Comparison of ENCODE assay signal across 16 mouse cellular contexts in genomic region chr8:84760901-84761300, GRCm38 (mm10). TPM values are rescaled to one million over a fixed set of nuclear protein-coding genes. Genes with fewer than 3 reads are reported as not detected.
DNase-seq lines count a peak whose midpoint lies in the region; ATAC-seq and TF ChIP-seq lines count a peak whose summit lies in the region.
"Had no signal": no experiment of that assay in that cellular context is flagged by ENCODE, and none has a peak within 500 bp of the region (broad histone marks: within the 10 kb centered on the region; RNA-seq: fewer than 3 reads in every experiment).

No protein-coding gene starts in this region.

- H3K9ac ChIP-seq in hindbrain, postnatal 0 days (replicated peaks; ENCODE audit: low read length): no peak overlapping the region
- H3K9ac ChIP-seq in hindbrain, embryonic 12.5 days: no peak overlapping the region
- H3K9ac ChIP-seq in stomach, embryonic 16.5 days (ENCODE audit: low read length): 0 out of 2 replicates have a peak overlapping the region, but pooled peaks have one; percentile 36
- H3K9ac ChIP-seq in stomach, postnatal 0 days (ENCODE audit: low read length): no peak overlapping the region
- H3K9ac ChIP-seq: midbrain, embryonic 12.5 days had no signal

- H3K4me2 ChIP-seq in hindbrain, postnatal 0 days (ENCODE audit: low read depth, low read length): 0 out of 2 replicates have a peak overlapping the region, but pooled peaks have one; percentile 3
- H3K4me2 ChIP-seq in hindbrain, embryonic 12.5 days (replicated peaks): no peak overlapping the region
- no peak overlapping the region for H3K4me2 ChIP-seq in stomach, embryonic 16.5 days (ENCODE audit: low read depth, low read length)
- no peak overlapping the region for H3K4me2 ChIP-seq in stomach, postnatal 0 days (replicated peaks; ENCODE audit: low read depth)
- peak overlapping the region; percentile 4 for H3K4me2 ChIP-seq in myocyte (ENCODE audit: low read depth)
- H3K4me2 ChIP-seq: midbrain, embryonic 12.5 days had no signal

- H3K4me3 ChIP-seq in hindbrain, postnatal 0 days (ENCODE audit: low read length): no peak overlapping the region
- H3K4me3 ChIP-seq in hindbrain, embryonic 12.5 days: no peak overlapping the region
- H3K4me3 ChIP-seq in stomach, embryonic 16.5 days (replicated peaks; ENCODE audit: low read length): no peak overlapping the region
- H3K4me3 ChIP-seq in stomach, postnatal 0 days (ENCODE audit: low read depth, low read length): no peak overlapping the region
- H3K4me3 ChIP-seq in myocyte: no peak overlapping the region
- H3K4me3 ChIP-seq: midbrain, embryonic 12.5 days had no signal

- TF ChIP-seq CTCF in hindbrain, postnatal 0 days (IDR thresholded peaks at IDR 0.05; ENCODE audit: low read depth): no peak
- no peak for TF ChIP-seq CTCF in stomach, postnatal 0 days (IDR thresholded peaks at IDR 0.05; ENCODE audit: low read depth)

- no peaks in the 10 kb centered on the region for H3K36me3 ChIP-seq in hindbrain, postnatal 0 days (ENCODE audit: insufficient read depth, low read length)
- no peaks in the 10 kb centered on the region for H3K36me3 ChIP-seq in hindbrain, embryonic 12.5 days
- H3K36me3 ChIP-seq in stomach, embryonic 16.5 days (ENCODE audit: control insufficient read depth, insufficient read depth, low read length): no peaks in the 10 kb centered on the region
- peaks cover 2% of the 10 kb centered on the region; the same call in 1 of the 2 replicates for H3K36me3 ChIP-seq in stomach, postnatal 0 days (ENCODE audit: control insufficient read depth, insufficient read depth, low read length)
- H3K36me3 ChIP-seq in myocyte (ENCODE audit: control insufficient read depth, insufficient read depth): peaks cover under 1% of the 10 kb centered on the region
- H3K36me3 ChIP-seq: midbrain, embryonic 12.5 days had no signal

- no peaks in the 10 kb centered on the region for H3K27me3 ChIP-seq in hindbrain, postnatal 0 days (ENCODE audit: insufficient read depth, low read length)
- H3K27me3 ChIP-seq in hindbrain, embryonic 12.5 days: peaks cover 96% of the 10 kb centered on the region
- no peaks in the 10 kb centered on the region for H3K27me3 ChIP-seq in stomach, embryonic 16.5 days (ENCODE audit: control insufficient read depth, insufficient read depth, low read length)
- no peaks in the 10 kb centered on the region for H3K27me3 ChIP-seq in stomach, postnatal 0 days (ENCODE audit: control insufficient read depth, insufficient read depth, low read length)
- H3K27me3 ChIP-seq in myocyte (ENCODE audit: control insufficient read depth, insufficient read depth, insufficient read length): no peaks in the 10 kb centered on the region

- H3K9me3 ChIP-seq in hindbrain, postnatal 0 days (ENCODE audit: low read length): no peaks in the 10 kb centered on the region
- no peaks in the 10 kb centered on the region for H3K9me3 ChIP-seq in hindbrain, embryonic 12.5 days (replicated peaks)
- H3K9me3 ChIP-seq in stomach, embryonic 16.5 days (replicated peaks; ENCODE audit: control insufficient read depth, low read length): no peaks in the 10 kb centered on the region
- no peaks in the 10 kb centered on the region for H3K9me3 ChIP-seq in stomach, postnatal 0 days (ENCODE audit: control insufficient read depth, low read length)
- H3K9me3 ChIP-seq: midbrain, embryonic 12.5 days had no signal

- no peak overlapping the region for H3K27ac ChIP-seq in hindbrain, postnatal 0 days
- no peak overlapping the region for H3K27ac ChIP-seq in hindbrain, embryonic 12.5 days
- no peak overlapping the region for H3K27ac ChIP-seq in stomach, embryonic 16.5 days (ENCODE audit: low read length)
- H3K27ac ChIP-seq in stomach, postnatal 0 days (replicated peaks): no peak overlapping the region
- H3K27ac ChIP-seq: midbrain, embryonic 12.5 days had no signal

- no peak for ATAC-seq in cerebellum, adult (ENCODE audit: insufficient number of reproducible peaks, low FRiP score, low TSS enrichment)
- peak; percentile 33; the same call in 1 of the 2 replicates for ATAC-seq in hindbrain, postnatal 0 days
- ATAC-seq in hindbrain, embryonic 12.5 days (ENCODE audit: low FRiP score): no peak
- no peak for ATAC-seq in stomach, embryonic 16.5 days (ENCODE audit: insufficient read depth, low FRiP score)
- no peak for ATAC-seq in stomach, postnatal 0 days (ENCODE audit: low FRiP score, low TSS enrichment)

- TF ChIP-seq EP300 in stomach, postnatal 0 days (optimal IDR thresholded peaks at IDR 0.05): no peak

- peaks cover 35% of the 10 kb centered on the region for H3K4me1 ChIP-seq in hindbrain, postnatal 0 days (ENCODE audit: insufficient read depth, low read length)
- peaks cover 24% of the 10 kb centered on the region for H3K4me1 ChIP-seq in hindbrain, embryonic 12.5 days
- peaks cover 24% of the 10 kb centered on the region for H3K4me1 ChIP-seq in stomach, embryonic 16.5 days (ENCODE audit: control insufficient read depth, insufficient read depth, low read length)
- peaks cover 2% of the 10 kb centered on the region for H3K4me1 ChIP-seq in stomach, postnatal 0 days (replicated peaks; ENCODE audit: control insufficient read depth, insufficient read depth)

- TF ChIP-seq POLR2A in myocyte (IDR thresholded peaks at IDR 0.05; ENCODE audit: insufficient read length, low read depth): no peak

- H3ac ChIP-seq in myocyte (ENCODE audit: control insufficient read depth, insufficient read length): no peak overlapping the region

- DNase-seq in cerebellum, postnatal 10 days: peak; percentile 71 to 75
- peak; percentile 45 for DNase-seq in hindbrain, postnatal 0 days (ENCODE audit: low spot score)
- no peak for DNase-seq in stomach, postnatal 0 days (ENCODE audit: low spot score)
- no peak for DNase-seq in right cerebral cortex, adult 18-20 months
- DNase-seq: adrenal gland, adult 8-10 months; gastrocnemius, postnatal 10 days; heart, postnatal 14 days; kidney, adult 8-10 months; lung, postnatal 36 days; right cerebral cortex, postnatal 4 days; thymus, adult 2 months had no signal

- peaks cover 50% of the 10 kb centered on the region for H3K79me2 ChIP-seq in myocyte (ENCODE audit: control insufficient read depth, insufficient read depth)

- 51% methylated on average over 2 of the region's 2 CpGs for WGBS in hindbrain, postnatal 0 days
- WGBS in hindbrain, embryonic 12.5 days: 32% methylated on average over 2 of the region's 2 CpGs
- 65% methylated on average over 2 of the region's 2 CpGs for whole genome bisulfite sequencing in stomach, embryonic 16.5 days
- 51% methylated on average over 2 of the region's 2 CpGs for WGBS in stomach, postnatal 0 days

TF ChIP-seq in myocyte, 11 proteins besides CTCF, POLR2A, EP300 and RAD21:
- TF ChIP-seq MAX (IDR thresholded peaks at IDR 0.05; ENCODE audit: low read depth): no peak
- 0 out of 2 replicates have a peak, but pooled peaks have one; percentile 23 for TF ChIP-seq CEBPB (IDR thresholded peaks at IDR 0.05; ENCODE audit: insufficient read depth, poor library complexity, severe bottlenecking)
- peak in 1 of 3 experiments; percentile 38 for TF ChIP-seq MYOD1 (IDR thresholded peaks at IDR 0.05; ENCODE audit: control insufficient read depth in 1 of 3, insufficient read length in 2 of 3, low read depth in 2 of 3)

RNA-seq across cellular contexts. Expression of gene G430095P16Rik, which starts 38.1 kb away (rescaled TPM):
- 1.2 TPM in 1 of 2 replicates, not detected in the other for total RNA-seq in hindbrain, postnatal 0 days (2014; rRNA removed)
- polyA plus RNA-seq in hindbrain, postnatal 0 days (2015; fragmentation: Nextera tagmentation; extraction: Ambion mirVana): 1.1 and 1.7 TPM in 2 replicates
- polyA plus RNA-seq in hindbrain, embryonic 12.5 days (2016; fragmentation: Nextera tagmentation; extraction: Ambion mirVana): 3.0 and 3.6 TPM in 2 replicates
- 3.2 and 4.1 TPM in 2 replicates for polyA plus RNA-seq in stomach, embryonic 16.5 days (2015; fragmentation: Nextera tagmentation; extraction: Ambion mirVana)
- polyA plus RNA-seq in stomach, postnatal 0 days (2015; fragmentation: Nextera tagmentation; extraction: Ambion mirVana): 1.7 and 2.0 TPM in 2 replicates
- polyA plus RNA-seq in myocyte (2012; fragmentation: generic; extraction: Trizol): 9.4 TPM

RNA-seq across cellular contexts. Expression of gene Nfix, which starts 39.2 kb away (rescaled TPM):
- 90.4 and 92.5 TPM in 2 replicates for total RNA-seq in hindbrain, postnatal 0 days (2014; rRNA removed)
- polyA plus RNA-seq in hindbrain, postnatal 0 days (2015; fragmentation: Nextera tagmentation; extraction: Ambion mirVana): 123 and 126 TPM in 2 replicates
- 11.6 and 14.2 TPM in 2 replicates for polyA plus RNA-seq in hindbrain, embryonic 12.5 days (2016; fragmentation: Nextera tagmentation; extraction: Ambion mirVana)
- 36.5 and 37.8 TPM in 2 replicates for polyA plus RNA-seq in stomach, embryonic 16.5 days (2015; fragmentation: Nextera tagmentation; extraction: Ambion mirVana)
- 36.5 and 36.6 TPM in 2 replicates for polyA plus RNA-seq in stomach, postnatal 0 days (2015; fragmentation: Nextera tagmentation; extraction: Ambion mirVana)
- polyA plus RNA-seq in myocyte (2012; fragmentation: generic; extraction: Trizol): 65.7 TPM

RNA-seq across cellular contexts. Expression of gene Lyl1, which starts 59.6 kb away (rescaled TPM):
- 1.7 and 7.8 TPM in 2 replicates for total RNA-seq in hindbrain, postnatal 0 days (2014; rRNA removed)
- 2.0 and 2.3 TPM in 2 replicates for polyA plus RNA-seq in hindbrain, postnatal 0 days (2015; fragmentation: Nextera tagmentation; extraction: Ambion mirVana)
- polyA plus RNA-seq in hindbrain, embryonic 12.5 days (2016; fragmentation: Nextera tagmentation; extraction: Ambion mirVana): 4.6 and 4.9 TPM in 2 replicates
- polyA plus RNA-seq in stomach, embryonic 16.5 days (2015; fragmentation: Nextera tagmentation; extraction: Ambion mirVana): 6.0 and 8.3 TPM in 2 replicates
- 4.0 and 4.3 TPM in 2 replicates for polyA plus RNA-seq in stomach, postnatal 0 days (2015; fragmentation: Nextera tagmentation; extraction: Ambion mirVana)
- polyA plus RNA-seq in myocyte (2012; fragmentation: generic; extraction: Trizol): not detected

Comparison
In these comparisons a context has a peak if more than half of its experiments do, and no peak if none do; other contexts are left out.
1. H3K4me2 ChIP-seq: peak in hindbrain, postnatal 0 days (single experiment) and myocyte (single experiment); none in hindbrain, embryonic 12.5 days (single experiment), stomach, embryonic 16.5 days (single experiment) and stomach, postnatal 0 days (single experiment).
2. DNase-seq: peak in cerebellum, postnatal 10 days (2 of 2) and hindbrain, postnatal 0 days (single experiment); none in stomach, postnatal 0 days (single experiment) and right cerebral cortex, adult 18-20 months (single experiment).